Mouse (Mus musculus) CH12.LX (cell line): ENCODE results near the gene Coq8b. TPM values are rescaled to one million over a fixed set of nuclear protein-coding genes. Genes with fewer than 3 reads are reported as not detected.
A peak's percentile ranks its signal among the peaks of the same experiment; 100 is the strongest.

Source experiments
- DNase-seq: peaks from one replicate; pipeline ENCODE4 v3.0.0-alpha.2; 2013; ENCODE audit errors: extremely low read depth
- H3K27ac ChIP-seq: 2 replicates; pipeline ENCODE4 v1.5.1; 2012; ENCODE audit warnings: low read depth, mild to moderate bottlenecking, control low read depth, moderate library complexity; ENCODE audit not compliant: insufficient read depth
- H3K27me3 ChIP-seq: replicated peaks from 2 replicates; pipeline ENCODE3; 2012; ENCODE audit warnings: inconsistent platforms
- H3K36me3 ChIP-seq, 2 experiments: replicated peaks in 1 of 2; 2 replicates each; pipeline versions ENCODE3 to v1.6.1; 2012; ENCODE audit warnings: inconsistent platforms in 1 of 2, low read length in 1 of 2, mild to moderate bottlenecking in 1 of 2, mixed read lengths in 1 of 2, moderate library complexity in 1 of 2; ENCODE audit not compliant: control insufficient read depth in 1 of 2, insufficient read depth in 1 of 2
- H3K4me1 ChIP-seq, 2 experiments: 2 replicates each; pipeline ENCODE4 v1.6.1; 2012; ENCODE audit warnings: inconsistent platforms in 1 of 2, moderate library complexity in 1 of 2; ENCODE audit not compliant: insufficient read depth in 2 of 2, control insufficient read depth in 1 of 2
- H3K4me2 ChIP-seq: 2 replicates; pipeline ENCODE4 v1.6.1; 2012; ENCODE audit warnings: low read depth, mild to moderate bottlenecking, control low read depth; ENCODE audit not compliant: poor library complexity, insufficient read depth, severe bottlenecking
- H3K4me3 ChIP-seq, 3 experiments: fragments of 150-350 bp in 1 of 3; sonication (generic) in 1 of 3; replicated peaks in 1 of 3; 2 replicates each; pipeline versions ENCODE3 to v1.5.1; 2011 to 2012; ENCODE audit warnings: low read depth in 2 of 3, low read length in 2 of 3, mild to moderate bottlenecking in 2 of 3, moderate library complexity in 2 of 3, control low read depth in 1 of 3, improper control_type of control experiment in 1 of 3, inconsistent platforms in 1 of 3, mixed read lengths in 1 of 3; ENCODE audit not compliant: poor library complexity in 1 of 3
- H3K79me2 ChIP-seq: replicated peaks from 2 replicates; pipeline ENCODE4 v1.6.1; 2012; ENCODE audit warnings: mild to moderate bottlenecking, moderate library complexity; ENCODE audit not compliant: control insufficient read depth, poor library complexity, insufficient read depth, severe bottlenecking; ENCODE audit errors: extremely low read depth
- H3K9ac ChIP-seq: 2 replicates; pipeline ENCODE4 v1.6.1; 2012; ENCODE audit warnings: low read depth, mild to moderate bottlenecking, control low read depth, moderate library complexity; ENCODE audit not compliant: insufficient read depth
- H3K9me3 ChIP-seq: replicated peaks from 2 replicates; pipeline ENCODE3; 2012; ENCODE audit warnings: low read length, inconsistent platforms, mixed read lengths
- CTCF ChIP-seq, 2 experiments: IDR thresholded peaks in 1 of 2; conservative IDR thresholded peaks in 1 of 2; 2 replicates each; pipeline ENCODE4 v1.5.1; 2011 to 2012; ENCODE audit warnings: low read depth in 2 of 2, low read length in 2 of 2, improper control_type of control experiment in 1 of 2, inconsistent platforms in 1 of 2, mild to moderate bottlenecking in 1 of 2, moderate library complexity in 1 of 2
- ELF1 ChIP-seq: IDR thresholded peaks from 2 replicates; pipeline ENCODE4 v1.6.1; 2014; ENCODE audit warnings: low read depth, mild to moderate bottlenecking, inconsistent platforms, low read length, improper control_type of control experiment
- EP300 ChIP-seq: IDR thresholded peaks from 2 replicates; pipeline ENCODE4 v1.6.1; 2011; ENCODE audit warnings: low read length, improper control_type of control experiment
- NELFE ChIP-seq: IDR thresholded peaks from 2 replicates; pipeline ENCODE4 v1.6.1; 2011; ENCODE audit warnings: low read depth, low read length, improper control_type of control experiment
- RAD21 ChIP-seq: IDR thresholded peaks from 2 replicates; pipeline ENCODE4 v1.6.1; 2011; ENCODE audit warnings: low read depth, mild to moderate bottlenecking, low read length, improper control_type of control experiment, moderate library complexity
- SMC3 ChIP-seq: IDR thresholded peaks from 2 replicates; pipeline ENCODE4 v1.6.1; 2011; ENCODE audit warnings: low read depth, low read length, improper control_type of control experiment
- dilution Hi-C: fragments of 300-500 bp; cut with MboI; formaldehyde crosslinking; loops from 2 replicates; pipeline ENCODE4 v1.14.3; 2020; ENCODE audit warnings: low sequenced_read_pairs; ENCODE audit not compliant: extremely low pct_unique_long_range_greater_than_20kb, extremely low pct_ligation_motif_present
- in situ Hi-C: fragments of 300-500 bp; cut with MboI; formaldehyde crosslinking; loops from 3 replicates; pipeline ENCODE4 v1.14.3; 2019; ENCODE audit warnings: low sequenced_read_pairs, low pct_ligation_motif_present, low pct_unique_long_range_greater_than_20kb, mixed read lengths
- polyA plus RNA-seq: library from polyadenylated mRNA; unstranded; fragments of >175 nt; gene quantifications from 2 replicates; pipeline ENCODE4 v1.2.1, GENCODE M21; 2012; ENCODE audit warnings: low read depth; ENCODE audit not compliant: insufficient read length
- total RNA-seq, 2 experiments: library from RNA; depleted of rRNA; stranded (reverse); fragments of 300-350 nt in 1 of 2; fragments of >200 nt in 1 of 2; gene quantifications; 2 replicates each; pipeline ENCODE4 v1.2.3; 2012 to 2014

Gene Coq8b
- total and polyA plus RNA-seq, 3 experiments: 19.7 to 26.5 (median 21.3) TPM

DNA sequence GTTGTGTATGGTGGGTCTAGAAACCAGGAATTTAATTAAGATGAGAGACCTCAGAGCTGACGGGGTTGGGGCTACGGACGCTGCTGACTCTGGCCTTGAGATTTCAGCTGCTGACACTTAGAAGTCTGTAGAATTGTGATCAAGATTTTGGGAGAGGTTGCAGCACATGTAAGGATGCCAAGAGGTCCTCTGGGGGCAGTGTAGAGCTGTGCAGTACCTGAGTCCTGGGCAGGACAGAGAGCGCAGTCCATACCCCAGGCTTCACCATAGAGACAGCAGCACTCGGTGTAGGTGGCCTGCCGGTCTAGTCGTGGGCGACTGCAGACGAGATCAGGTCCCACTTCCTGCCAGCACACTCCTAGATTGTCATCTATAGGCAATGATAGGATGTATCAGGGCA, 74.7 kb downstream of the Coq8b start:
- dilution Hi-C loops: no loop called here
- H3K9ac ChIP-seq: no peak overlapping the region
- TF ChIP-seq EP300 (no peak), CTCF (conservative IDR thresholded peaks at IDR 0.05 in 1 of 2, IDR thresholded peaks at IDR 0.05 in 1 of 2; ENCODE audit: low read depth in 2 of 2, low read length in 2 of 2) (peak; percentile 10 to 56; a peak in 2 of 4 replicates), NELFE (no peak), ELF1 (no peak), SMC3 (0 out of 2 replicates have a peak, but pooled peaks have one; percentile 3), RAD21 (peak; percentile 29)

More for the DNA sequence above, 74.7 kb downstream of the Coq8b start:
- DNase-seq: no peak
- no peaks in the 10 kb centered on the region for H3K79me2 ChIP-seq
- H3K27me3 ChIP-seq: peaks cover 41% of the 10 kb centered on the region
- H3K27ac ChIP-seq: no peak overlapping the region
- H3K4me2 ChIP-seq: no peak overlapping the region
- no peak overlapping the region for H3K4me3 ChIP-seq
- peaks cover 0 to 2% of the 10 kb centered on the region in 2 experiments; a peak in 2 of 4 replicates for H3K4me1 ChIP-seq
- in situ Hi-C loops: no loop called here
- no peaks in the 10 kb centered on the region for H3K36me3 ChIP-seq
- no peaks in the 10 kb centered on the region for H3K9me3 ChIP-seq

Other genes starting within 250 kb of the Coq8b start
- not detected in 2 replicates for gene Cyp2a12, start 203.9 kb upstream of the Coq8b start, total RNA-seq (2012; rRNA removed)
- not detected in 2 replicates for gene Cyp2a12, start 203.9 kb upstream of the Coq8b start, total RNA-seq (2014; rRNA removed)
- gene Cyp2a12, start 203.9 kb upstream of the Coq8b start, polyA plus RNA-seq: not detected in 2 replicates
- gene Cyp2f2, start 113.1 kb upstream of the Coq8b start, total RNA-seq (2012; rRNA removed): not detected in 2 replicates
- not detected in 2 replicates for gene Cyp2f2, start 113.1 kb upstream of the Coq8b start, total RNA-seq (2014; rRNA removed)
- not detected in 2 replicates for gene Cyp2f2, start 113.1 kb upstream of the Coq8b start, polyA plus RNA-seq
- not detected in 2 replicates for gene Cyp2t4, start 79.3 kb upstream of the Coq8b start, total RNA-seq (2012; rRNA removed)
- not detected in 2 replicates for gene Cyp2t4, start 79.3 kb upstream of the Coq8b start, total RNA-seq (2014; rRNA removed)
- 0.34 and 0.43 TPM in 2 replicates for gene Cyp2t4, start 79.3 kb upstream of the Coq8b start, polyA plus RNA-seq
- gene Egln2, start 66.2 kb upstream of the Coq8b start, total RNA-seq (2012; rRNA removed): 83.3 and 103 TPM in 2 replicates
- gene Egln2, start 66.2 kb upstream of the Coq8b start, total RNA-seq (2014; rRNA removed): 37.4 and 37.9 TPM in 2 replicates
- 115 and 132 TPM in 2 replicates for gene Egln2, start 66.2 kb upstream of the Coq8b start, polyA plus RNA-seq
- 31.2 and 39.4 TPM in 2 replicates for gene Rab4b, start 54.1 kb upstream of the Coq8b start, total RNA-seq (2012; rRNA removed)
- 22.6 and 26.2 TPM in 2 replicates for gene Rab4b, start 54.1 kb upstream of the Coq8b start, total RNA-seq (2014; rRNA removed)
- gene Rab4b, start 54.1 kb upstream of the Coq8b start, polyA plus RNA-seq: 69.6 and 85.5 TPM in 2 replicates
- 0.13 TPM in 1 of 2 replicates, not detected in the other for gene Gm21983, start 51.9 kb upstream of the Coq8b start, total RNA-seq (2012; rRNA removed)
- gene Gm21983, start 51.9 kb upstream of the Coq8b start, total RNA-seq (2014; rRNA removed): not detected in 2 replicates
- gene Gm21983, start 51.9 kb upstream of the Coq8b start, polyA plus RNA-seq: 0.81 TPM in 1 of 2 replicates, not detected in the other
- 1.1 and 1.8 TPM in 2 replicates for gene Mia, start 51.9 kb upstream of the Coq8b start, total RNA-seq (2012; rRNA removed)
- gene Mia, start 51.9 kb upstream of the Coq8b start, total RNA-seq (2014; rRNA removed): 0.44 and 0.47 TPM in 2 replicates
- 2.0 and 2.1 TPM in 2 replicates for gene Mia, start 51.9 kb upstream of the Coq8b start, polyA plus RNA-seq
- 1.6 and 1.9 TPM in 2 replicates for gene BC024978, start 37.2 kb upstream of the Coq8b start, total RNA-seq (2012; rRNA removed)
- gene BC024978, start 37.2 kb upstream of the Coq8b start, total RNA-seq (2014; rRNA removed): 0.90 and 1.7 TPM in 2 replicates
- 5.7 and 9.4 TPM in 2 replicates for gene BC024978, start 37.2 kb upstream of the Coq8b start, polyA plus RNA-seq
- gene Snrpa, start 36.8 kb upstream of the Coq8b start, total RNA-seq (2012; rRNA removed): 123 and 130 TPM in 2 replicates
- 67.1 and 74.4 TPM in 2 replicates for gene Snrpa, start 36.8 kb upstream of the Coq8b start, total RNA-seq (2014; rRNA removed)
- gene Snrpa, start 36.8 kb upstream of the Coq8b start, polyA plus RNA-seq: 196 and 233 TPM in 2 replicates
- 5.9 and 8.1 TPM in 2 replicates for gene Itpkc, start 4.4 kb upstream of the Coq8b start, total RNA-seq (2012; rRNA removed)
- gene Itpkc, start 4.4 kb upstream of the Coq8b start, total RNA-seq (2014; rRNA removed): 3.2 and 4.0 TPM in 2 replicates
- gene Itpkc, start 4.4 kb upstream of the Coq8b start, polyA plus RNA-seq: 4.0 and 4.1 TPM in 2 replicates
- gene Numbl, start 25.4 kb downstream of the Coq8b start, total RNA-seq (2012; rRNA removed): 1.5 and 2.3 TPM in 2 replicates
- gene Numbl, start 25.4 kb downstream of the Coq8b start, total RNA-seq (2014; rRNA removed): 0.68 and 0.81 TPM in 2 replicates
- gene Numbl, start 25.4 kb downstream of the Coq8b start, polyA plus RNA-seq: 2.7 and 2.9 TPM in 2 replicates
- gene Ltbp4, start 104.7 kb downstream of the Coq8b start, total RNA-seq (2012; rRNA removed): 1.8 and 2.6 TPM in 2 replicates
- 0.16 and 0.43 TPM in 2 replicates for gene Ltbp4, start 104.7 kb downstream of the Coq8b start, total RNA-seq (2014; rRNA removed)
- gene Ltbp4, start 104.7 kb downstream of the Coq8b start, polyA plus RNA-seq: 1.2 and 1.5 TPM in 2 replicates
- 26.2 and 30.8 TPM in 2 replicates for gene Shkbp1, start 123.0 kb downstream of the Coq8b start, total RNA-seq (2012; rRNA removed)
- gene Shkbp1, start 123.0 kb downstream of the Coq8b start, total RNA-seq (2014; rRNA removed): 17.7 and 23.3 TPM in 2 replicates
- gene Shkbp1, start 123.0 kb downstream of the Coq8b start, polyA plus RNA-seq: 50.0 and 62.8 TPM in 2 replicates
- 1.3 and 1.9 TPM in 2 replicates for gene Gm20479, start 124.4 kb downstream of the Coq8b start, total RNA-seq (2012; rRNA removed)
- 0.95 and 2.2 TPM in 2 replicates for gene Gm20479, start 124.4 kb downstream of the Coq8b start, total RNA-seq (2014; rRNA removed)
- gene Gm20479, start 124.4 kb downstream of the Coq8b start, polyA plus RNA-seq: 1.2 and 2.8 TPM in 2 replicates
- gene Sptbn4, start 214.7 kb downstream of the Coq8b start, total RNA-seq (2012; rRNA removed): 0.29 and 0.38 TPM in 2 replicates
- gene Sptbn4, start 214.7 kb downstream of the Coq8b start, total RNA-seq (2014; rRNA removed): 0.18 and 0.21 TPM in 2 replicates
- 0.20 and 0.24 TPM in 2 replicates for gene Sptbn4, start 214.7 kb downstream of the Coq8b start, polyA plus RNA-seq
- gene Blvrb, start 215.0 kb downstream of the Coq8b start, total RNA-seq (2012; rRNA removed): 6.3 and 9.4 TPM in 2 replicates
- gene Blvrb, start 215.0 kb downstream of the Coq8b start, total RNA-seq (2014; rRNA removed): 2.8 and 4.3 TPM in 2 replicates
- gene Blvrb, start 215.0 kb downstream of the Coq8b start, polyA plus RNA-seq: 5.0 and 7.6 TPM in 2 replicates
- gene Sertad3, start 240.7 kb downstream of the Coq8b start, total RNA-seq (2012; rRNA removed): 2.6 and 2.8 TPM in 2 replicates
- gene Sertad3, start 240.7 kb downstream of the Coq8b start, total RNA-seq (2014; rRNA removed): 2.7 and 3.9 TPM in 2 replicates
- gene Sertad3, start 240.7 kb downstream of the Coq8b start, polyA plus RNA-seq: 1.8 and 2.7 TPM in 2 replicates